Mouse (Mus musculus) stomach, postnatal 0 days (tissue): ENCODE measurements around the gene Pigv. TPM values are rescaled to one million over a fixed set of nuclear protein-coding genes. Genes with fewer than 3 reads are reported as not detected.

Experiments
- ATAC-seq: fragments of 200-750 bp; cut with Nextera tagmentation; 2 replicates; pipeline ENCODE4 v1.8.0; 2017; ENCODE audit not compliant: low FRiP score, low TSS enrichment
- DNase-seq: peaks from one replicate; pipeline ENCODE4 v3.0.0-alpha.2; 2016; ENCODE audit warnings: low spot score
- H3K27ac ChIP-seq: fragments of 300-500 bp; sonication (generic); replicated peaks from 2 replicates; pipeline ENCODE4 v1.5.1; 2014; ENCODE audit warnings: mild to moderate bottlenecking, control low read depth
- H3K27me3 ChIP-seq: fragments of 300-500 bp; sonication (generic); 2 replicates; pipeline ENCODE4 v1.6.1; 2014; ENCODE audit warnings: low read length; ENCODE audit not compliant: control insufficient read depth, insufficient read depth
- H3K36me3 ChIP-seq: fragments of 300-500 bp; sonication (generic); 2 replicates; pipeline ENCODE4 v1.6.1; 2014; ENCODE audit warnings: low read length, mixed read lengths; ENCODE audit not compliant: control insufficient read depth, insufficient read depth
- H3K4me1 ChIP-seq: fragments of 300-500 bp; sonication (generic); replicated peaks from 2 replicates; pipeline ENCODE4 v1.6.1; 2014; ENCODE audit warnings: antibody characterized with exemption; ENCODE audit not compliant: control insufficient read depth, insufficient read depth
- H3K4me2 ChIP-seq: fragments of 300-500 bp; sonication (generic); replicated peaks from 2 replicates; pipeline ENCODE4 v1.6.1; 2014; ENCODE audit warnings: low read depth, mild to moderate bottlenecking, control low read depth, moderate library complexity
- H3K4me3 ChIP-seq: fragments of 300-500 bp; sonication (generic); 2 replicates; pipeline ENCODE4 v1.5.1; 2014; ENCODE audit warnings: low read depth, low read length, control low read depth
- H3K9ac ChIP-seq: fragments of 300-500 bp; sonication (generic); 2 replicates; pipeline ENCODE4 v1.6.1; 2014; ENCODE audit warnings: mild to moderate bottlenecking, low read length, control low read depth, mixed read lengths
- H3K9me3 ChIP-seq: fragments of 300-500 bp; sonication (generic); 2 replicates; pipeline ENCODE4 v1.6.1; 2016; ENCODE audit warnings: low read length; ENCODE audit not compliant: control insufficient read depth
- CTCF ChIP-seq: IDR thresholded peaks from 2 replicates; pipeline ENCODE4 v1.5.1; 2016; ENCODE audit warnings: antibody characterized with exemption, low read depth, mild to moderate bottlenecking, moderate library complexity
- EP300 ChIP-seq: optimal IDR thresholded peaks from 2 replicates; pipeline ENCODE3; 2016; ENCODE audit warnings: antibody characterized with exemption
- WGBS: fragments of 180-500 bp; shearing (Covaris S2); extraction: QIAGEN DNeasy Blood & Tissue Kit; methylation state at CpG from one replicate; pipeline ENCODE4 v1.1.7; 2014; 5-methylcytosine and 5-hydroxymethylcytosine counted together
- polyA plus RNA-seq: library from polyadenylated mRNA; unstranded; fragments of >200 nt; fragmentation: Nextera tagmentation; extraction: Ambion mirVana; gene quantifications from 2 replicates; pipeline ENCODE4 v1.2.1, GENCODE M21; 2015

The Pigv gene
- polyA plus RNA-seq, 1 experiment from 2014 or later = 11.5 TPM

DNA sequence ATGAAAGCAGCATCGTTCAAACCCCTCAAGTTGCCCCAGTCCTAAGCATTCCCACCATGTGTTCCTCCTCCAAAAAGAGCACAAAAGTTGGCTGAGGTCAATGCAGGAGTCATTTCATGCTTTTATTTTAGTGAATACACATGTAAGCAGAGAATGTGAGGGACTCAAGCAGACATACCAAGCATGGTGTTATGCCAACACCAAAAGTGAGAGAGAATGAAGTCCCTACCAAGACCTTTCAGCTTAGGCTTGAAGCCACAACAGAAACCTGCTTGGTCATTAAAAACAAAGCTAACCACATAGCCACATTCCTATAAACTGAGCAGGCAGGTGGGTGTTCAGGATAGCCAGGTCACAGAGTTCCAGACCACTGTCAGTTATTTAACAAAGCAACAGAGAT lies 35.0 kb upstream of the Pigv start:
- Histone ChIP-seq H3K9me3 (no peaks in the 10 kb centered on the region), H3K4me1 (peaks cover 11% of the 10 kb centered on the region), H3K4me2 (no peak overlapping the region), H3K27ac (peak overlapping the region; percentile 64; the same call in 1 of the 2 replicates), H3K36me3 (no peaks in the 10 kb centered on the region), H3K27me3 (no peaks in the 10 kb centered on the region), H3K4me3 (no peak overlapping the region), H3K9ac (no peak overlapping the region)
- ATAC-seq = no peak
- no peak for TF ChIP-seq EP300
- TF ChIP-seq CTCF = no peak
- no peak for DNase-seq
- 45% methylated on average over 1 of the region's 1 CpGs for WGBS

GRCm38 (mm10) chr4:133706956-133707355 lies 34.5 kb upstream of the Pigv start:
- H3K4me3 ChIP-seq = no peak overlapping the region
- peak overlapping the region; percentile 64 for H3K27ac ChIP-seq
- no peaks in the 10 kb centered on the region for H3K27me3 ChIP-seq
- WGBS = 19% methylated on average over 8 of the region's 8 CpGs
- ATAC-seq (peak; percentile 78), DNase-seq (peak; percentile 59)
- peaks cover 11% of the 10 kb centered on the region for H3K4me1 ChIP-seq
- TF ChIP-seq EP300 = no peak
- TF ChIP-seq CTCF = no peak
- no peak overlapping the region for H3K9ac ChIP-seq
- no peak overlapping the region; the same call in 1 of the 2 replicates for H3K4me2 ChIP-seq
- H3K36me3 ChIP-seq = no peaks in the 10 kb centered on the region
- H3K9me3 ChIP-seq = no peaks in the 10 kb centered on the region

GRCm38 (mm10) chr4:133705062-133705461 lies 32.6 kb upstream of the Pigv start:
- Histone ChIP-seq H3K4me1 (peaks cover 11% of the 10 kb centered on the region), H3K27ac (peak overlapping the region; percentile 46; the same call in 1 of the 2 replicates), H3K4me3 (no peak overlapping the region), H3K9ac (no peak overlapping the region), H3K27me3 (no peaks in the 10 kb centered on the region), H3K4me2 (no peak overlapping the region), H3K36me3 (0 out of 2 replicates have a peak, but pooled peaks cover 3% of the 10 kb centered on the region), H3K9me3 (no peaks in the 10 kb centered on the region)
- no peak for TF ChIP-seq EP300
- no peak for TF ChIP-seq CTCF
- DNase-seq (no peak), ATAC-seq (peak; percentile 49; the same call in 1 of the 2 replicates)
- WGBS = 57% methylated on average over 4 of the region's 4 CpGs

GRCm38 (mm10) chr4:133700905-133701368 lies 28.5 kb upstream of the Pigv start:
- no peak overlapping the region for H3K4me3 ChIP-seq
- no peak for TF ChIP-seq CTCF
- TF ChIP-seq EP300 = no peak
- H3K36me3 ChIP-seq = peaks cover 3% of the 10 kb centered on the region; the same call in 1 of the 2 replicates
- H3K4me1 ChIP-seq = peaks cover 7% of the 10 kb centered on the region; the same call in 1 of the 2 replicates
- DNase-seq (no peak), ATAC-seq (0 out of 2 replicates have a peak, but pooled peaks have one; percentile 28)
- 65% methylated on average over 11 of the region's 11 CpGs for WGBS
- H3K27me3 ChIP-seq = no peaks in the 10 kb centered on the region
- no peak overlapping the region for H3K27ac ChIP-seq
- no peaks in the 10 kb centered on the region for H3K9me3 ChIP-seq
- no peak overlapping the region for H3K9ac ChIP-seq
- no peak overlapping the region for H3K4me2 ChIP-seq

DNA sequence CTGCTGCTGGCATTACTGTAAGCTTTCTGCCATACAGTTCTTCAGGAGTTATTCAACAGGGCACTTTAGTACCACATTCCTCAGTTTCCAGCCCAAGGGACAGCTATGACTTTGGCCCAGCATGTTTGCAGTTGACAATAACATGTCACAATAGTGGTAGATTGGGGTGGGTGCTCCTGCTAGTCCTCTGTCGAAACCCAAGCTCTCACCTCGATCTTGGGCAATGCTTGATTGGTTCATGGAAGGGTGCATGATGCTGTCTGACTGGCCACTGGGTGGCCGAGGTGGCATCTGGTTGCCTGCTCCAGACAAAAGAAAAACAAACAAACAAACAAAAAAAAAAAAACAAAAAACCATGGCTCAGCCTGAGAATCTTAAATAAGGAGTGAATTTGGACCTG lies 22.9 kb upstream of the Pigv start:
- Histone ChIP-seq H3K27me3 (no peaks in the 10 kb centered on the region), H3K4me1 (no peaks in the 10 kb centered on the region), H3K4me2 (no peak overlapping the region), H3K4me3 (no peak overlapping the region), H3K36me3 (peaks cover 38% of the 10 kb centered on the region), H3K27ac (no peak overlapping the region), H3K9me3 (no peaks in the 10 kb centered on the region), H3K9ac (no peak overlapping the region)
- ATAC-seq (no peak), DNase-seq (no peak)
- TF ChIP-seq CTCF (0 out of 2 replicates have a peak, but pooled peaks have one; percentile 3), EP300 (no peak)
- 77% methylated on average over 3 of the region's 3 CpGs for WGBS

DNA sequence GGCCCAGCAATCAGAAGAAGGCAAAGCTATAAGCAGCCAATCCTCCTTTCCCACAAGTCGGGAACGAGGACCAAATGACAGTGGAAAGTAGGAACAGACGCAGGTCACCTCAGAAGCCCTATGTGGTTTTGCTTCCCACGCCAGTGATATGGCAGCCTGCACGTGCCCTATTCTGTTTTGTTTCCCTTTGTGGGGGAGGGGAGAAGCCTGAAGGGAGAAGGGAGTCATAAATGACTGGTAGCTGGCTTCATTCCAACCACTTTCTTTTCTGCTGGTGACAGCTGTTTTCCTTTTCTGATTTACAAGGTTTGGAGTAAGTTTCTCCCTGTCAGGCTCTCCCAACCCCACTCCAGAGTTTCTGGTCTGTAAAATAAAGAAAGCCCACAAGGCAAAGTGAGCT lies 17.8 kb upstream of the Pigv start:
- H3K4me1 ChIP-seq = 0 out of 2 replicates have a peak, but pooled peaks cover 7% of the 10 kb centered on the region

More for the DNA sequence above, 17.8 kb upstream of the Pigv start:
- H3K36me3 ChIP-seq = peaks cover 67% of the 10 kb centered on the region
- H3K9me3 ChIP-seq = no peaks in the 10 kb centered on the region
- H3K9ac ChIP-seq = no peak overlapping the region
- H3K27me3 ChIP-seq = no peaks in the 10 kb centered on the region
- no peak for ATAC-seq
- H3K4me2 ChIP-seq = no peak overlapping the region
- peak; percentile 48 for DNase-seq
- no peak for TF ChIP-seq CTCF
- TF ChIP-seq EP300 = no peak
- WGBS = 19% methylated on average over 5 of the region's 5 CpGs
- no peak overlapping the region for H3K4me3 ChIP-seq
- H3K27ac ChIP-seq = peak overlapping the region; percentile 40; the same call in 1 of the 2 replicates
